Mouse (Mus musculus) ovary, adult 18-20 months (tissue): ENCODE data around the gene Usmg5.
A peak's percentile ranks its signal among the peaks of the same experiment; 100 is the strongest.
"Not testable (repeated sequence)": the region's sequence is repeated elsewhere in the genome, so short reads cannot be mapped to it uniquely, and the experiment has no call there.

ENCODE experiments used
- DNase-seq: peaks from one replicate; pipeline ENCODE4 v3.0.0; 2022; ENCODE audit warnings: low spot score, mixed read lengths

Usmg5 gene

GRCm38 (mm10) chr19:47090550-47091156 is at the start of gene Usmg5, which contains the start of gene Pdcd11:
TSS of gene Usmg5 (minus strand) at chr19:47090647.
TSS of gene Pdcd11 (plus strand) at chr19:47090768.
- peak; percentile 90 for DNase-seq

GRCm38 (mm10) chr19:47139611-47140010 is 49.2 kb upstream of the Usmg5 start:
- DNase-seq = not testable (repeated sequence)

- no peak for DNase-seq
Measured at GRCm38 (mm10) chr19:47137771-47138421, 47.4 kb upstream of the Usmg5 start, which contains the start of gene Calhm2. TSS of gene Calhm2 (minus strand) at chr19:47138294.

GRCm38 (mm10) chr19:47137051-47137581 is 46.7 kb upstream of the Usmg5 start:
- no peak for DNase-seq

GRCm38 (mm10) chr19:47136170-47136569 is 45.7 kb upstream of the Usmg5 start:
- DNase-seq = no peak

- no peak for DNase-seq
Measured at GRCm38 (mm10) chr19:47135568-47135967, 45.1 kb upstream of the Usmg5 start.

- DNase-seq = no peak
Measured at GRCm38 (mm10) chr19:47133161-47133560, 42.7 kb upstream of the Usmg5 start.

- no peak for DNase-seq
Measured at GRCm38 (mm10) chr19:47130551-47131125, 40.2 kb upstream of the Usmg5 start.

- DNase-seq = no peak
Measured at GRCm38 (mm10) chr19:47128835-47129234, 38.4 kb upstream of the Usmg5 start.

GRCm38 (mm10) chr19:47128164-47128563 is 37.7 kb upstream of the Usmg5 start:
- DNase-seq = no peak

GRCm38 (mm10) chr19:47122802-47123201 is 32.4 kb upstream of the Usmg5 start:
- DNase-seq = no peak

- DNase-seq = no peak
Measured at GRCm38 (mm10) chr19:47121054-47121453, 30.6 kb upstream of the Usmg5 start.

- DNase-seq = no peak
Measured at GRCm38 (mm10) chr19:47118634-47119033, 28.2 kb upstream of the Usmg5 start.

- no peak for DNase-seq
Measured at GRCm38 (mm10) chr19:47104641-47105271, 14.3 kb upstream of the Usmg5 start.

GRCm38 (mm10) chr19:47101080-47101479 is 10.6 kb upstream of the Usmg5 start:
- DNase-seq = no peak

- DNase-seq = no peak
Measured at GRCm38 (mm10) chr19:47089718-47090525, 525 bp downstream of the Usmg5 start.

GRCm38 (mm10) chr19:47088226-47088625 is 2.2 kb downstream of the Usmg5 start:
- DNase-seq = no peak

- peak; percentile 78 for DNase-seq
Measured at GRCm38 (mm10) chr19:47067924-47068611, 22.4 kb downstream of the Usmg5 start.

- DNase-seq = peak; percentile 95
Measured at GRCm38 (mm10) chr19:47067096-47067882, 23.2 kb downstream of the Usmg5 start, which contains the start of gene Taf5. TSS of gene Taf5 (plus strand) at chr19:47067746.

- no peak for DNase-seq
Measured at GRCm38 (mm10) chr19:47065860-47066259, 24.6 kb downstream of the Usmg5 start.
